Mouse (Mus musculus) embryonic fibroblast, embryonic 13.5 days (primary cell): ENCODE results near the gene Fbxw4.

Experiments used
- CTCF ChIP-seq: IDR thresholded peaks from 2 replicates; pipeline ENCODE4 v1.5.1; 2011; ENCODE audit warnings: mild to moderate bottlenecking, control low read depth, low read length, moderate library complexity, borderline replicate concordance; ENCODE audit not compliant: insufficient read depth
- POLR2A ChIP-seq: IDR thresholded peaks from 2 replicates; pipeline ENCODE4 v1.6.1; 2011; ENCODE audit warnings: low read depth, mild to moderate bottlenecking, control low read depth, low read length, moderate library complexity

GRCm38 (mm10) chr19:45692211-45692610, 32.1 kb upstream of the Fbxw4 start:
- TF ChIP-seq POLR2A (no peak), CTCF (no peak)
